Mouse (Mus musculus): ENCODE data around the gene Trub2. TPM values are rescaled to one million over a fixed set of nuclear protein-coding genes. Genes with fewer than 3 reads are reported as not detected.

Gene Trub2
- total RNA-seq, 2 experiments from 2014 or later: 37.2 to 37.4 TPM

DNA sequence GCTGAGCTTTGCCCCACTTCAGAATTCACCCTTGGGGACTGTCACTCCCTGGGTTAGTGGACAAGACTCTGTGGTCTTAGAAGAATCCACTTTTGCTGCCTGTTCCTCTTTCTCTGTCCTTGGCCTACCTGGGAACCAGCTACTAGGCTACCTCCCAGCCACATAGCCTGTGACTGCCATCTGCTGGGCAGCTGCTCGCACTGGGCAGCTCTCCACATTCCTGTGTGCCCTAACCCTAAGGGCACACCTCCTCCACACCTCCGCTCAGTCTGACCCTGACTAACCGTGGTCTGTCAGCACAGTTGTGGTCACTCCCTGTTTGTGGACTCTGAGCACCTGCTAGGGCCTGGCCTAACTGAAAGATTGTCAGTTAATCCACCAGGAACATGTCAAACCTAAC, 56.8 kb downstream of the Trub2 start:
- intact Hi-C loops (cut with DNase I): loop anchor here (2.0 kb wide), 1 partner anchor 113 kb away; the partner anchor contains the start of gene Rapgef1
- peak; percentile 59 to 62 for DNase-seq

DNA sequence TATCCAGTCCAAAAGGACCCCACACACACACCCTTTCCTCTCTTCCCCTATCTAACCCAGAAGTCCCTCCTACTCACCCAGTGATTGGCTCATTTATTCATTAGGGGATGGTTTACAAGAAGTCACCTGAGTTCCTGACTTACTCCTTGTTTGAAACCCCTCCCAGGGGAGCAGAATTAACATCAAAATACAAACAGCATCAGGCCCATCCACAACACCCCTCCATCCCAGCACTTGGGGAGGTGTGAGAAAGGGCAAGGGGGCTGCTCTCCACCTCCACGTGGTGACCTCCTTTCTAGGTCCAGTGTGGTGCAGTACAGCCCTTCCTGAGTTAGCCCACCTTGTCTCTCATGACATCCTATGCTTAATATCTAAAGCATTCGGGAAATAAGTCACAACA, 58.8 kb downstream of the Trub2 start:
- intact Hi-C loops (cut with DNase I): no loop called here
- no peak for DNase-seq

DNA sequence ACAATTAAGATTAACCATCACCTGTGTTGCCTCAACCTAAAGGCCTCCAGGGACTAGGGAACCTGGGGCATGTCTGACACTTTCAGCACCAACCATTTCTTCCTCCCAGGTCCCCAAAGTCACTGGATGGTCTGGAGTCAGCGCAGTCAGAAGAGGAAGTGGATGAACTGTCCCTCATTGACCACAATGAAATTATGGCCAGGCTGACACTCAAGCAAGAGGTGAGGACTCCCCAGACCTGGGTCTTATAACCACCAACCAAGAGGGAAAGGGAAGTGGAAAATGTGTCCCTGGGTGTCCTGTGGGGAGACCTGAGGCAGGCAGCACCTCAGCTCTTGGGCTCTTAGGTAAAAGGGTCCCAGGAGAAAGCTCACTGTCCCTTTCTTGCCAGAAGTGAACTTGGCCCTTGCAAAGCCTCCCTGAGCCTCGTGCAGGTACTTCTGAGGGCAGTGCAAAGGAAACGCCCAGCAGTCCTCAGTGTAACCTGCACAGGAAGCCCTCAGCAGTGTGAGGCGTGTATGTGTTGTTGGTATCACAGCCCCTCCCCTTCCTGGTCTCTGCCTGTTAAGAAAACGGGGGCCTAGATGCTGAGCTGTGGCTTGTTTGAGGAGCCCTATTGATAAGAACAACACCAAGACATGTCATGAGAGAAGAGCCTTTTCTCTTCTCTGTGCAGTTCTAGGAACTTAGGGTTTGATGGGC, 63.5 kb downstream of the Trub2 start:
- intact Hi-C loops (cut with DNase I): no loop called here
- no peak for DNase-seq

DNA sequence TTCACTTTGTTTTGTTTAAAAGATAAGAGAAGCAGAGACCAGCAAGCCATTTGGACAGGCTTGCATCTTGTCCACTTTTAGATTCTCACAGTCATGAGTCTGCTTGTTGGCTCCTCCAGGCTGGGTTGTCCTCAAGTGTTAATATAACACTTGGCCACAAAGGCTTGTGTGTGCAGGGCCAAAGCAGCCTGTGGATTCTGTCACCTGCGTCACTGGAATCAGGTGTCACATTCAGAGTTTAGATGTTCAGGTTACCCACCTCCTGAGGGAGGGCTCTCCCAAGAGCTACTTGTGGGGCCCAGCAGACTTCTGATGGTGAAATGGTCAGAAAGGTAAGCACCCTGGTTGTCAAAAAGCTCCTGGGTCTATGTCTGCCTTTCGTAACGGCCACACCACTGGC, 65.2 kb downstream of the Trub2 start:
- DNase-seq: no peak
- intact Hi-C loops (cut with DNase I): no loop called here

DNA sequence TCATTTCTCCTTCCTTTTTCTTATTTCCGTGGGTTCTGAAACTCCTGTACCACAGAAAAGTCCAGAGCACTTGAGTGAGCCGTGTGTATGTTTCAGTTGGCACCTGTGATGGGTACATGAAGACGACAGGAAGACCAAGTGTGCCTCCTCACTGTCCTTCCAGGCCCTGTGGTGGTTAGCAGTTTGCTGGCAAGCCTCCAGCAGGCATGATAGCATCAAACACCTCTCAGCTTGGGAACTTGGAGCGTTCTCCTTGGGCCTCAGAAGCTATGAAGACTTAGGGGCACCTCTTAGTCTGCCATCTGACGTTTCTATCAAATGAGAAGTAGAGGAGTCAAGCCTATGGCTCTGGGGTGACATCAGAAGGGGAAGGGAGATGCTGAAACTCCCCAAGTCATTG, 69.7 kb downstream of the Trub2 start:
- intact Hi-C loops (cut with DNase I): no loop called here
- DNase-seq: no peak

DNA sequence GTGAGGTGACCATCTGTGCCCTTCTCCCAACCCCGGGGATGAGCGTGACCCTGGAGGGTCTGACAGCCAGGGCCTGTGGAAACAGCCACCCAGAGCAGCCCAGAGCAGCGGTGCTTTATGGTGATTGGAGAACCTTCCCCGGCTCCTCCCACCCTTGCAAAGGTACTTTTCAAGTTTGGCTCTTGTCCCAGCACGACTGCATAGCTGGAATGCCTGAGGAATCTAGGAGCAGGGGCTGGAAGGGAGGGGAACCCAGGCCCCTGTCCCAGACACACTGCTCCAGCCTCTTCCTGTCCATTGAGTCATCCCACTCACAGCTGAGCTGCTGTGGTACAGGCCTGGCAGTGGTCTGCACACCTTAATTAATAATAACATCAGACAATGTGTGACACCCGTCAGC, 71.6 kb downstream of the Trub2 start:
- intact Hi-C loops (cut with DNase I): no loop called here
- peak; percentile 82 to 84 for DNase-seq

DNA sequence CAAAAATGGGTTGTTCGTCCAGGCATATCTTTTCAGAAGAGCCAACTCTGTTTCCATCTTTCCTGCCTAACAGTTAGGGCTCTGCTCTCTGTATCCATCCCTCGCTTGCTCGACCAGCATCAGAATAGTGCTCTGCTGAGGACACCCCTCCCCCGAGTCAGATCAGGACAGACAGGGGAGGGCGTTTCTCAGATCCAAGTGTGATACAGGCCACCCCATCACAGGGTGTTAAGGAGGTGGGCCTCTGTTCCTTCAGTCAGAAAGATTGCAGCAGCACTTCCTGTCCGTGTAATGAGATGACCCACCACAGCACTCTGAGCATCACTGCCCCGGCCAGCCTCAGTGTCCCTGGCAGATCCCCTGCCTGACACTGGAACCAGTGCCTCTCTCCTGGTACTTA, 72.2 kb downstream of the Trub2 start:
- no peak for DNase-seq
- intact Hi-C loops (cut with DNase I): no loop called here

DNA sequence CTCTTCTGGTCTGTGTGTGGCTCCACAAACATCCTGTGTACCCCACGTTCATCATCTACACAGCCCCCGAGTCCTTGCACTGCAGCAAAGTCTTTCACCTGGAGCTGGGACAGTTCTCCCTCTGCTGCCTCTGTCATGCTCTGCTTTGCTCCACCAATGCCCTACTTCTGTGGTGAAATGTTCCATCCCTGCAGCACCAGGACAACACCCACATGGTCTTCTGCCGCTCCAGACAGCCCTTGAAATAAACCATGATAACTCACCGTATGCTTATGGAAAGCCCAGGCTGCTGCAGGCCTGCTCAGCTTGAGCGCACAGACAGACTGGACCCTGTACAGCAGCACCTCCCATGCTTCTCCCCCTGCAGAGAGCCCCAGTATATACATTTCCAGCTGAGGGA, 74.2 kb downstream of the Trub2 start:
- no peak for DNase-seq
- intact Hi-C loops (cut with DNase I): no loop called here

DNA sequence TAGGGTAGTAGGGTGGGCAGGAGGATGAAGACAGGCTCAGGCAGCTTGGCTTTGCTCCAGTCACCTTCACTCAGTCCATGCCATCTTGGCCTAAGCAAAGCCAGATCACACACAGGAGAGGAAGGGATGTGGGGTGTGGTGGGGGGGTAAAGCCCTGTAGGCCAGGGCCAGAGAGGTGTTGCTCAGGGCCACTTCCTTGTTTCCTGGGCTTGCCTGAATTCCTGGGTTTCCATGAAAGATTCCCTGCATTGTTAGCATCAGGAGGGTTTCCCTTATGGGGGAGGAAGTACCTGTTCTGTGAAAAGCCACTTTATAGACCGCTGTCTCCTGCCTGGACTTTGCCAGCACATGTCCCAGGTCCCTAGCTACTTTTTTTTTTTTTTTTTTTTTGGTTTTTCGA, 74.8 kb downstream of the Trub2 start:
- intact Hi-C loops (cut with DNase I): no loop called here
- no peak for DNase-seq

DNA sequence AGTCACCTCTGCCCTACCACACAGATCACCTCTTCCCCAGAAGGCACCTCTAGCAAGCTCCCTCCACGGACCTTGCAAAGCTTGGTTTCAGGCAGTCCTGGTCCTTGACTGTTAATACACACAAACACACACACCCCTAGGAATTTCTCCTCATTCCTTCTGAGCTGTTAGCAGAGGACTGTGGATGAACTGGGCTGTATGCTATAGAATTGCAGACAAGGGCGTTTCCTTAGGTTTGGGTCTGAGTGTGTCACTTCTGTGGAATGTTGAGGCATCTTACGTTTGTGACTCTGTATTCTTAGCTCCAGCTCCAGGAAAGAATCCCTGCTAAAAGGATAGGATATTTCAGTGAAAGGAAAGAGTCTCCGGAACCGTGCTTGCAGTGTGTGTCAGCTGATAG, 76.4 kb downstream of the Trub2 start:
- no peak for DNase-seq
- intact Hi-C loops (cut with DNase I): no loop called here

Other genes starting within 250 kb of the Trub2 start
- 100 to 1,000 TPM in 1 of 2 experiments, 10 to 100 TPM in 1; 92.7 to 102 TPM for gene Rapgef1, start 168.8 kb downstream of the Trub2 start, total RNA-seq (2021)
- gene Gm13420, start 36.8 kb downstream of the Trub2 start, total RNA-seq (2021): not detected
- not detected for gene Gm13547, start 29.2 kb downstream of the Trub2 start, total RNA-seq (2021)
- gene Coq4, start 1.0 kb downstream of the Trub2 start, total RNA-seq (2021): 10 to 100 TPM; 14.3 to 17.5 TPM
- gene Slc27a4, start 14.1 kb upstream of the Trub2 start, total RNA-seq (2021): 10 to 100 TPM; 21.4 to 22.4 TPM
- 10 to 100 TPM; 36.5 to 40.4 TPM for gene Urm1, start 31.6 kb upstream of the Trub2 start, total RNA-seq (2021)
- 10 to 100 TPM; 13.0 to 13.9 TPM for gene Cercam, start 80.7 kb upstream of the Trub2 start, total RNA-seq (2021)
- gene Odf2, start 100.7 kb upstream of the Trub2 start, total RNA-seq (2021): 10 to 100 TPM; 30.5 to 33.8 TPM
- 10 to 100 TPM; 26.0 to 26.2 TPM for gene Gle1, start 146.9 kb upstream of the Trub2 start, total RNA-seq (2021)
- gene Sptan1, start 177.1 kb upstream of the Trub2 start, total RNA-seq (2021): 100 to 1,000 TPM; 334 to 351 TPM